Mouse (Mus musculus): Measurements from ENCODE around the gene Nostrin.

GRCm38 (mm10) chr2:69140816-69141215, 5.2 kb downstream of the Nostrin start:
- TF ChIP-seq ZNF384 (IDR thresholded peaks at IDR 0.05; ENCODE audit: low read depth, low read length) (no peak), CHD2 (IDR thresholded peaks at IDR 0.05; ENCODE audit: low read depth, low read length) (no peak), HCFC1 (IDR thresholded peaks at IDR 0.05; ENCODE audit: borderline replicate concordance, insufficient read depth, low read length) (no peak), MAFK (IDR thresholded peaks at IDR 0.05; ENCODE audit: insufficient read depth, low read depth, low read length) (no peak)
